Mouse (Mus musculus): ENCODE data around the gene Abcc12.

DNA sequence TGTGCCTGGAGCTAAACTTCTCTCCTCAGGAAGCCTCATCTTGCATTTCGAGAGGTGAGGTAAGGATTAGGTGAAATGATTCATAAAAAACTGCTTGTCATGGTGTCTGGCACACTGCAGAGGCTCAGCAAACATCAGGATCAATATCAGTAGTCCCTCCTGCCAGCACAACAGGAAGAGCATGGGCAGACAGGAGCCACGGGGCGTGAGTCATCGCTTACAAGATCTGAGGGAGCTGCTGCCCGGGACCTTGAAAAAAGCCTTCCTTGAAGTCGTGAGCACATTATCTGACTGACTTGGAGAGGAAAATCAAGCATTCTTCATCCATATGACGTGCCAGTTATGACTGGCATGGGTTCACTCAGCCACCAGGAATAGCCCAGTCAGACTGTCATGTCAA lies 79.1 kb downstream of the Abcc12 start:
- no peak for TF ChIP-seq CTCF (IDR thresholded peaks at IDR 0.05; ENCODE audit: low read depth)
- no peak for TF ChIP-seq EP300 (IDR thresholded peaks at IDR 0.05; ENCODE audit: low read depth)

Measured in liver, embryonic 14.5 days (tissue).